Mouse (Mus musculus) midbrain, embryonic 14.5 days (tissue): Measurements from ENCODE around the gene Ttll13. TPM values are rescaled to one million over a fixed set of nuclear protein-coding genes. Genes with fewer than 3 reads are reported as not detected.
A peak's percentile ranks its signal among the peaks of the same experiment; 100 is the strongest.

Experiments
- ATAC-seq: fragments of 200-750 bp; cut with Nextera tagmentation; 2 replicates; pipeline ENCODE4 v1.8.0; 2017; ENCODE audit warnings: moderate number of reproducible peaks, moderate library complexity; ENCODE audit not compliant: low FRiP score, low TSS enrichment
- DNase-seq: peaks from one replicate; pipeline ENCODE4 v3.0.0-alpha.2; 2015
- H3K27ac ChIP-seq: fragments of 300-500 bp; sonication (generic); replicated peaks from 2 replicates; pipeline ENCODE4 v1.5.1; 2014; ENCODE audit warnings: mild to moderate bottlenecking, low read depth, low read length, moderate library complexity
- H3K27me3 ChIP-seq: fragments of 300-500 bp; sonication (generic); 2 replicates; pipeline ENCODE4 v1.6.1; 2014; ENCODE audit warnings: low read length, control low read depth, mixed read lengths; ENCODE audit not compliant: control insufficient read depth, insufficient read depth
- H3K36me3 ChIP-seq: fragments of 300-500 bp; sonication (generic); 2 replicates; pipeline ENCODE4 v1.6.1; 2014; ENCODE audit warnings: low read length, control low read depth; ENCODE audit not compliant: control insufficient read depth, insufficient read depth
- H3K4me1 ChIP-seq: fragments of 300-500 bp; sonication (generic); 2 replicates; pipeline ENCODE4 v1.6.1; 2014; ENCODE audit warnings: mild to moderate bottlenecking, antibody characterized with exemption, low read length, control low read depth; ENCODE audit not compliant: control insufficient read depth, insufficient read depth
- H3K4me2 ChIP-seq: fragments of 300-500 bp; sonication (generic); 2 replicates; pipeline ENCODE4 v1.6.1; 2014; ENCODE audit warnings: mild to moderate bottlenecking, low read length, moderate library complexity
- H3K4me3 ChIP-seq: fragments of 300-500 bp; sonication (generic); replicated peaks from 2 replicates; pipeline ENCODE4 v1.5.1; 2014; ENCODE audit warnings: low read depth, low read length
- H3K9ac ChIP-seq: fragments of 300-500 bp; sonication (generic); replicated peaks from 2 replicates; pipeline ENCODE4 v1.6.1; 2014; ENCODE audit warnings: mild to moderate bottlenecking, low read length, moderate library complexity
- H3K9me3 ChIP-seq: fragments of 300-500 bp; sonication (generic); 2 replicates; pipeline ENCODE4 v1.6.1; 2016; ENCODE audit warnings: low read length, control low read depth, mixed read lengths; ENCODE audit not compliant: control insufficient read depth
- WGBS: fragments of 180-500 bp; shearing (Covaris S2); extraction: QIAGEN DNeasy Blood & Tissue Kit; methylation state at CpG from one replicate; pipeline ENCODE4 v1.1.7; 2014; 5-methylcytosine and 5-hydroxymethylcytosine counted together
- polyA plus RNA-seq: library from polyadenylated mRNA; unstranded; fragments of >200 nt; fragmentation: Nextera tagmentation; extraction: Ambion mirVana; gene quantifications from 2 replicates; pipeline ENCODE4 v1.2.1, GENCODE M21; 2014

The Ttll13 gene
- polyA plus RNA-seq, 1 experiment from 2014 or later: 2.2 TPM

DNA sequence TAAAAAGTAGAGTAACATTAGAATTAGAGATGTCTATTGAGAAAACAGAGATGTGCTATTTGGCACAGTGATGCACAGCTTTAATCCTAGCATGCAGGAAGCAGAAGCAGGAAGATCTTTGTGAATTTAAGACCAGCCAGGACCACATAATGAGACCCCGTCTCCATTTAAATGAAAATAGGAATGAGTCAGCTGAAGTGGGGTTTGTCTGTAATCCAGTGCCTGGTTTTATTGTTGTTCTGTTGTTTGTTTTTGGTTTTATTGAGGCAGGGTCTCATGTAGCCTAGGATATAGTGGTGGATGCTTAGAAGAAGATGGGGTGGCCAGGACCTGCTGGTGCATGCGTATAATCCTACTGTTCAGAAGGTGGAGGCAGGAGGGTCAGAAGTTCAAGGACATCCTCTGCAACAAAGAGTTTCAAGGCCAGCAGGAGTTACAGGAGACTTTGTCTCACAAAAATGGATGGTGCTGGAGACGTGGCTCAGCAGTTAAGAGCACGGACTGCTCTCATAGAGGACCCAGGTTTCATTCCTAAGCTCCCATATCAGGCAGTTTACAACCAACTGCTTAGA, 24.9 kb upstream of the Ttll13 start:
- no peaks in the 10 kb centered on the region for H3K27me3 ChIP-seq
- 88% methylated on average over 4 of the region's 4 CpGs for WGBS

DNA sequence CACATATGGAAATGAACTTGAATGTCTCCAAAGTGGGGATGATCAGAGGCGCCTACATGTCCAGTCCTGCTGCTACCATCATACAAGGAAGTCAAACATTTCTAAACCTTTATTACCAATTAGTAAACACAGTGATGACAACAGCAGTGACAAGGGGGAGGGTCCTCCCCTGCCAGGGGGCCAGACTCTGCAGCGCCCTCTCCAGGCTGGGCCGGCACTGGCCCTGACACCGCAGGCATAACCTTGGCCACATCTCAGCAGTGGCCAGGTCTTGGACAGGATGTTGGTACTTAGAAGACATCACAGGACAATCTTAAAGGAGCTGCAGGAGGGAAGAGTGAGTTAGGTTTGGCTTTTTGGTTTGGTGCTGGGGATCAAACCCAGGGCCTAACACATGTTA, 19.1 kb upstream of the Ttll13 start:
- H3K4me2 ChIP-seq: no peak overlapping the region
- 97% methylated on average over 4 of the region's 4 CpGs for WGBS
- ATAC-seq: no peak

More for the DNA sequence above, 24.9 kb upstream of the Ttll13 start:
- ATAC-seq (no peak), DNase-seq (no peak)
- Histone ChIP-seq H3K36me3 (peaks cover 95% of the 10 kb centered on the region), H3K4me3 (no peak overlapping the region), H3K4me1 (no peaks in the 10 kb centered on the region), H3K4me2 (no peak overlapping the region), H3K9ac (no peak overlapping the region), H3K9me3 (no peaks in the 10 kb centered on the region), H3K27ac (no peak overlapping the region)

GRCm38 (mm10) chr7:80230196-80230595, 16.0 kb upstream of the Ttll13 start:
- no peak overlapping the region for H3K4me3 ChIP-seq
- no peak for ATAC-seq
- no peak overlapping the region for H3K9ac ChIP-seq
- no peak overlapping the region for H3K27ac ChIP-seq
- H3K9me3 ChIP-seq: no peaks in the 10 kb centered on the region
- peaks cover 22% of the 10 kb centered on the region for H3K36me3 ChIP-seq
- no peak for DNase-seq
- no peak overlapping the region for H3K4me2 ChIP-seq
- WGBS: 38% methylated on average over 6 of the region's 6 CpGs
- H3K4me1 ChIP-seq: peaks cover 17% of the 10 kb centered on the region; the same call in 1 of the 2 replicates
- H3K27me3 ChIP-seq: no peaks in the 10 kb centered on the region

More for the DNA sequence above, 19.1 kb upstream of the Ttll13 start:
- Histone ChIP-seq H3K36me3 (peaks cover 50% of the 10 kb centered on the region), H3K27ac (no peak overlapping the region), H3K4me3 (no peak overlapping the region), H3K9ac (no peak overlapping the region), H3K9me3 (no peaks in the 10 kb centered on the region), H3K4me1 (0 out of 2 replicates have a peak, but pooled peaks cover 4% of the 10 kb centered on the region), H3K27me3 (no peaks in the 10 kb centered on the region)
- DNase-seq: no peak

DNA sequence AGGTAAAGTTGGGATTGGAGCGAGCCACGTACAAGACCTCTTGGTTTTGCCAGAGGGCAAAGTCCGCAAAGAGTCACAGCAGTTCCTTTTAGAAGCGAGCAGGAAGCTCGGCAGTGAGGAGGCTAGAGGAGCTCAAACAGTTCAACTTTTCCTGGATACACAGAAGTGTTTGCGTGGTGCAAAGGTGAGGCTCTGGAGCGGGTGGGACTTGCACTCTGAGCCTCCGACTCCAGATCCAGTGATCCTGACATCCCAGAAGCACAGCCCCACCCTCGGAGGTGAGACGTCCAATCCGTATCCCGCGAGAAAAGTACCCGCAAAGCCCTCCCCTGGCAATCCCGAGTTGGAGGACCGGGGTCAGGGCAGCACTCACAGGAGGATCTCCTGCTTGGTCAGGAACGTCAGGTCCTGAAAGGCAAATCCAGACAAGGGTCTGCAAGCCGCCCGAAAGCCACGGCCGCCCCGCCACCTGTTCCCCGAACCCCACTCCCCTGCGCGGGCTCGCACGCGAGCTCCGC, 14.1 kb upstream of the Ttll13 start:
- H3K27ac ChIP-seq: no peak overlapping the region

DNA sequence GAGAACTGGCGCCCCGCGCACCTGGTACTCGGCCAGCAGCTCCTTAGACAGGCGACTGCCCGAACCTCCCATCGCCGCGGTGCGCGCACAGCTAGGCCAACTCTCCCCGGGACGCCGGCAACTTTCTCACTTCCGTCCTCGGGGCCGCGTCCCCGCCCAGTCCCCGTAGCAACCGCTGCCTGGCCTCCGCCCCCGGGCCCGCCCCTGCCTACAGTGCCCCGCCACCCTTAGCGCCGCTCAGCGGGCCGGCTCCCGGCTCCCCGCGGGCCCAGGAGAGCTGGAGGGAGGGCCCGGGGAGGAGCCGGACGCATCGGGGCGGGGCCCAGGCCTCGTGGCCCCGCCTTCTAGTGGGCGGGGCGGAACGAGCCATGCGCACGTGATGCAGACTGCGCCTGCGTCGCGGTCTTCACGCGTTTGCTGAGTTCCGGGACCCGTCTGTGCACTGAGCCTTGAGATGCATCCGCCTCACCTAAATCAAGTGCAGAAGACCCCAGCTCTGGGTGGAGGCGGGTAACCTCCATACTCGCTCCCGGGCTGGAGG, 13.6 kb upstream of the Ttll13 start, which contains the start of the genes Cib1 and Gdpgp1:
Gene Cib1, minus strand, starts transcription at position 325 of the 541 bp plus-strand sequence.
Gene Gdpgp1, plus strand, starts transcription at position 377 of the 541 bp plus-strand sequence.
- H3K4me3 ChIP-seq: peak within 1 kb of the TSS; percentile 71
- H3K36me3 ChIP-seq: peaks cover under 1% of the 10 kb centered on the region; the same call in 1 of the 2 replicates
- ATAC-seq (peak; percentile 95), DNase-seq (peak; percentile 99)
- H3K4me1 ChIP-seq: peaks cover 17% of the 10 kb centered on the region; the same call in 1 of the 2 replicates
- no peaks in the 10 kb centered on the region for H3K27me3 ChIP-seq
- no peaks in the 10 kb centered on the region for H3K9me3 ChIP-seq
- 0% methylated on average over 56 of the region's 56 CpGs for WGBS
- peak within 1 kb of the TSS; percentile 62 for H3K9ac ChIP-seq
- peak within 1 kb of the TSS; percentile 57; the same call in 1 of the 2 replicates for H3K27ac ChIP-seq
- H3K4me2 ChIP-seq: peak within 1 kb of the TSS; percentile 93

More for the DNA sequence above, 14.1 kb upstream of the Ttll13 start:
- Histone ChIP-seq H3K9ac (peak overlapping the region; percentile 62), H3K36me3 (peaks cover 5% of the 10 kb centered on the region), H3K4me1 (peaks cover 17% of the 10 kb centered on the region; the same call in 1 of the 2 replicates), H3K27me3 (no peaks in the 10 kb centered on the region), H3K4me2 (peak overlapping the region; percentile 93), H3K9me3 (no peaks in the 10 kb centered on the region), H3K4me3 (peak overlapping the region; percentile 71)
- DNase-seq (no peak), ATAC-seq (no peak; the same call in 1 of the 2 replicates)
- under 1% methylated on average over 29 of the region's 29 CpGs for WGBS

- Histone ChIP-seq H3K9ac (no peak overlapping the region), H3K9me3 (no peaks in the 10 kb centered on the region), H3K4me2 (peak overlapping the region; percentile 93), H3K36me3 (peaks cover 8% of the 10 kb centered on the region), H3K4me1 (peaks cover 17% of the 10 kb centered on the region; the same call in 1 of the 2 replicates), H3K4me3 (peak overlapping the region; percentile 71; the same call in 1 of the 2 replicates), H3K27ac (no peak overlapping the region), H3K27me3 (no peaks in the 10 kb centered on the region)
- DNase-seq (no peak), ATAC-seq (no peak)
- WGBS: 66% methylated on average over 9 of the region's 9 CpGs
These were observed 12.4 kb upstream of the Ttll13 start for GRCm38 (mm10) chr7:80233799-80234198.

- no peak overlapping the region for H3K4me2 ChIP-seq
These were observed 7.6 kb upstream of the Ttll13 start for GRCm38 (mm10) chr7:80238542-80238941.

GRCm38 (mm10) chr7:80241661-80242060, 4.5 kb upstream of the Ttll13 start:
- Histone ChIP-seq H3K4me1 (no peaks in the 10 kb centered on the region), H3K4me3 (no peak overlapping the region), H3K36me3 (peaks cover 19% of the 10 kb centered on the region), H3K9ac (no peak overlapping the region), H3K27ac (no peak overlapping the region), H3K27me3 (no peaks in the 10 kb centered on the region), H3K9me3 (no peaks in the 10 kb centered on the region), H3K4me2 (no peak overlapping the region)
- ATAC-seq: no peak
- DNase-seq: no peak
- WGBS: 93% methylated on average over 4 of the region's 4 CpGs

More at GRCm38 (mm10) chr7:80238542-80238941, 7.6 kb upstream of the Ttll13 start:
- no peak overlapping the region for H3K9ac ChIP-seq
- no peak for ATAC-seq
- no peak overlapping the region for H3K4me3 ChIP-seq
- H3K27me3 ChIP-seq: no peaks in the 10 kb centered on the region
- no peak overlapping the region for H3K27ac ChIP-seq
- 91% methylated on average over 10 of the region's 10 CpGs for WGBS
- peaks cover 19% of the 10 kb centered on the region for H3K36me3 ChIP-seq
- H3K4me1 ChIP-seq: peaks cover 7% of the 10 kb centered on the region; the same call in 1 of the 2 replicates
- no peaks in the 10 kb centered on the region for H3K9me3 ChIP-seq
- DNase-seq: no peak
